Mouse (Mus musculus) adrenal gland (tissue): ENCODE measurements around the gene Tas2r116.

Experiments
- intact Hi-C: fragments of 180-260 bp; cut with DNase I; formaldehyde crosslinking; loops from one replicate; pipeline ENCODE4 v1.15.1; 2025
- long read RNA-seq, 2 experiments: library from polyadenylated mRNA; unstranded; transcript quantifications; one replicate each; pipeline ENCODE4 v2.0.0; 2020; ENCODE audit warnings: borderline replicate concordance in 1 of 2; ENCODE audit not compliant: insufficient replicate concordance in 1 of 2

Tas2r116 gene
- long read RNA-seq, experiment 1, result 0 reads
- long read RNA-seq, experiment 2, result 0 reads

DNA sequence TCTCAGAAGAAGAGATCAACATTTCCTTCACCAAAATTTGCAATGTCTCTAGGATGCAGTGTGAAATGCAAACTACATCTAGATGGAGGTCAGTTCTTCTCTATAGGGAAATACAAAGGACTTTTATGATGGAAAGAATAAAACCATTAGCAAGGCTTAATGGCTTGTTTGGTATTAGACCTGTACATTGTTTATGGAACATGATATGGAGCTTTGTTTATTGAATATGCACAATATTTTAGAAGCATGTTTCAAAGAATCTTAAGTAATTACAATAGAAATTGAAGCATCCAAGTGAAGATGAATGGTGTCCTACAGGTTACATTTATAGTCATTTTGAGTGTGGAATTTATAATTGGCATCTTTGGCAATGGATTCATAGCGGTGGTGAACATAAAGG, at the start of gene Tas2r116:
TSS of gene Tas2r116 (plus strand) at position 301 of the 400 bp plus-strand sequence.
- intact Hi-C loops, result no loop called here

DNA sequence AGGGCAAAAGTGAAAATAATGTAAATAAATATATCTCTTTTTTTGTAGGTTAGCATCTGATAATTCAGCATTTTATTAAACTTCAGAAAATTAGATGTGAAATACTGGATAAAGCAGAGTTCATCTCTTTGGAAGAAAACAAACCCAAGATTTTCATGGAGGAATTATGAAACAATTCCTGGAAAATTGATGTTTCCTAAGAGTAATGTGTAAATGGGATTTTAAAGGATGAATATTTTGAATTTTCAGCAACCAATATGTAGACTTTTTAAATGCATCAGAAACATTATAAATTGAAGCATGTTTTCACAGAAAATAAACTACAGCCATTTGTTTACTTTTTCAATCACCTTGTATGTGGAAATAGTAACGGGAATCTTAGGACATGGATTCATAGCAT, 8.4 kb upstream of the Tas2r116 start, which contains the start of gene Tas2r123:
TSS of gene Tas2r123 (plus strand) at position 301 of the 400 bp plus-strand sequence.
- intact Hi-C loops, result no loop called here

DNA sequence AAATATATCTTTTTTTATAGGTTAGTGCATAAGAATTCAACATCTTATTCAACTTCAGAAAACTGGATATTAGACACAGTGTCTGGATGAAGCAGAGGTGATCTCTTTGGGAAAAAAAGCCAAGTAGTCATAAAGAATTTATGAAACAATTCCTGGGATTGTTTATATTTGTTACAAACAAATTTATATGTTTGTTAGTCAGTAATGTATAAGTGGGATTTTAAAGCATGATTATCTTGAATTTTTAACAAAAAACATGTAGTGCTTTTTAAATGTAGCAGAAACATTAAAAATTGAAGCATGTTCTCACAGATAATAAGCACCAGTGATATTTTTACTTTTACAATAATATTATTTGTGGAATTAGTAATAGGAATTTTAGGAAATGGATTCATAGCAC, 12.5 kb downstream of the Tas2r116 start, which contains the start of gene Tas2r110:
TSS of gene Tas2r110 (plus strand) at position 301 of the 400 bp plus-strand sequence.
- intact Hi-C loops, result no loop called here

DNA sequence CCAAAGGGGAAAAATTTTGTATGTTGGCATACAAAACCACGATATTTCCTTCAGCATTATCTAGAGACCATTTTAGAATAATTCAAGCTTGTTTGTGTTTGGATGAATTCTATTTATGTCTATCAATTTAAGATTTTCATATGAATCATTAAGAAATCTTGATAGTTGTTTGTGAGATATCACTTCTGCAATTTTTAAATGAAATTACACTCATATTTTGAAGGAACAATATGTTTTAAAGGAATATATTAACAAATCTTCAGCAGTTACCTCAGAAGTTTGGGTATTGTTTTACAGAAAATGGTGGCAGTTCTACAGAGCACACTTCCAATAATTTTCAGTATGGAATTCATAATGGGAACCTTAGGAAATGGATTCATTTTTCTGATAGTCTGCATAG, 37.5 kb downstream of the Tas2r116 start, which contains the start of gene Tas2r113:
TSS of gene Tas2r113 (plus strand) at position 301 of the 400 bp plus-strand sequence.
- intact Hi-C loops, result no loop called here
